Mouse (Mus musculus) spleen, adult 18-20 months (tissue): ENCODE data around the gene Mtmr1.

Experiments used
- DNase-seq, 2 experiments: peaks; one replicate each; pipeline ENCODE4 v3.0.0; 2022; ENCODE audit warnings: mixed read lengths in 2 of 2

Mtmr1 gene

GRCm38 (mm10) chrX:71364554-71364991, at the start of gene Mtmr1:
TSS of gene Mtmr1 (plus strand) at chrX:71364760.
- DNase-seq: peak; percentile 75 to 81

- peak in 1 of 2 experiments; percentile 4 for DNase-seq
Measured at GRCm38 (mm10) chrX:71352033-71352432, 12.5 kb upstream of the Mtmr1 start.

- DNase-seq: no peak
Measured at GRCm38 (mm10) chrX:71355331-71355730, 9.2 kb upstream of the Mtmr1 start.

- DNase-seq: peak in 1 of 2 experiments; percentile 5
Measured at GRCm38 (mm10) chrX:71361793-71362192, 2.8 kb upstream of the Mtmr1 start.

DNA sequence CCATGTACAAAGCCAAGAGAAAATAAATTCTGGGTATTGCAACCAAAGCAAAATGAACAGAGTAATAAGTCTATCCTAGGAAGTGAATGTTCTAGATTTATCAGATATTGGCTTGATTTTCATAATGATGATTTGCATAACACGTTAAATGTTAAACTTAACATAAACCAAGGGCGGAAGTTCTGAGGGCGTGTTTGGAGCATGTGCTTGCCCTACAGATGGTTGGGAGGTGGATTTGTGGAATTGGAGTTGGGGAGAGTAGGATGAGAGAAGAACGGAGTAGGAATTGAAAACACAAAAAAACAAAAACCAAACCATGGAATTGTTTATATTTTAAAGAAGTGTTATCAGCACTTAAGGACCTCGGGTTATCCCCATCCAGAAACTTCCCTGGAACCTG, 498 bp upstream of the Mtmr1 start:
- no peak for DNase-seq

- no peak for DNase-seq
Measured at GRCm38 (mm10) chrX:71365011-71365410, 451 bp downstream of the Mtmr1 start.

DNA sequence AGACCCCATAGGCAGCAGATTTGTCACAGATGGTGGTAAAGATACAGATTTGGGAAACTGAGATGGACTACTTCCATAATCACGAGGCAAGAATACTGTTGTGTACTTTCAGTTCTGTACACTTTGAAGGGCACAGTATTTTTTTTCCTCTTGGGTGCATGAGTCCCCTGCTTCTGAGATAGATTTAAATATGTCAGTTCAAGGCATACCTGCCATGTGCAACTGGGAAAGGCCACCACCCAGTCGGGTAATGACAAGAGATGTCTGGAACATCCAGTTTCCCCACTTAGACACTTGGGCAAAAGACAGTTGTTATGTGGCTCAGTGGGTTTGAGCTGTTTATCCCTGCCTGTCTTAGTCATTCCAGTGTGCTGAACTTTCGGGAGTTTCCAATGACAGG, 950 bp downstream of the Mtmr1 start:
- no peak for DNase-seq

- no peak for DNase-seq
Measured at GRCm38 (mm10) chrX:71366973-71367372, 2.4 kb downstream of the Mtmr1 start.

GRCm38 (mm10) chrX:71376781-71377180, 12.2 kb downstream of the Mtmr1 start:
- no peak for DNase-seq

- DNase-seq: no peak
Measured at GRCm38 (mm10) chrX:71378435-71378834, 13.9 kb downstream of the Mtmr1 start.

DNA sequence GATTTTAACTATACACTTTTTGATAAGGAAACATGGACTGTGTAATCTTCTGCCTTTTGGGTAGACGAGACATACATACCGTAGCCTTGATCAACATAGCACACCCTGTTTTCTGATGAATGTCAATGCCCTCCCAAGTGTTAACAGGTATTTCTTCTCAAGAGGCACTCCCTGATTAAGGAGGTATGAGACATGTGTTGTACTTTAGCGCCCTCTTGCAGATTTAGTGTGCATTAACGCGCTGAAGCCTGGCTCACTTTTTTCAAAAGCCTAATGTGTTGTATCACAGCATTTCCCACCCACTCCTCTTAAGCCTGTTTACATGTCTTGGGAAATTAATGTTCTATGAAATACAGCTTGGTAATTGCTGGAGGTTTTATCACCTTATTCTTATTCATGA, 17.0 kb downstream of the Mtmr1 start:
- peak in 1 of 2 experiments; percentile 17 for DNase-seq

DNA sequence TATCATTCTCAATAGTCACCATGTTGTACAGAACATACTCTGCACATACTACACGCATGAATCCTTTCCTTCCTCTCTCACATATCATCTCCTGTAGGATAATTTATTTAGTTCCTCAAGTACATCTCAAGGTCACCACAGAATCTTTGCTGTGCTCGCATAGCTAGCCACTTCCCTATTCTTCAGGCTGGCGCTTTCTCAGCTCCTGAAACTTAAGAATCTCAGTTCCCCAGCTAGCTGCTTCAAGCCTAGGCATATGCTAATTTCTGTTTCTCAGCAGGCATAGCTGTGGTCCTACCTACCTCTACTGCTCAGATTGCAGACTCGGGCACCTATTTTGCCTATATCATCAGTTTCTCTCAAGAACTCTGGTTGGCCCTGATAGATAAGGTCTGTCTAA, 31.8 kb downstream of the Mtmr1 start:
- no peak for DNase-seq

DNA sequence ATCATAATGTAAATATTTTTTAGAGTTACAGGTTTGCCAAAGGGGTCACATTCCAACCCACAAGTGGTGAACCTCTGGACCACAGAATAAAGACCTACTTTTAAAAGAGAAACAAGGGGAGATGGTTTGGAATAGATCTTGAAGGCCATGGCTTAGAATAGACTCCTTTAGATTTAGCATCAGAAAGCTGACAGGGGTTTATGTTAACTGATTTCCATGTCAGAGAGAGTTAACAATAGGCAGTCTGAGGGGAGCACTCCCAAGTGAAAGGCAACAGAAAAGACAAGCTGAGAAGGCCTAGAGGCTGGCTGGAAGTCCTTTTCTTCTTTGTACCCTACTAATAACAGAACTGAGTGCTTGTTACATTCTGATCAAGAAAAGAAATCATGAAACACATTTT, 41.7 kb downstream of the Mtmr1 start:
- DNase-seq: no peak

DNA sequence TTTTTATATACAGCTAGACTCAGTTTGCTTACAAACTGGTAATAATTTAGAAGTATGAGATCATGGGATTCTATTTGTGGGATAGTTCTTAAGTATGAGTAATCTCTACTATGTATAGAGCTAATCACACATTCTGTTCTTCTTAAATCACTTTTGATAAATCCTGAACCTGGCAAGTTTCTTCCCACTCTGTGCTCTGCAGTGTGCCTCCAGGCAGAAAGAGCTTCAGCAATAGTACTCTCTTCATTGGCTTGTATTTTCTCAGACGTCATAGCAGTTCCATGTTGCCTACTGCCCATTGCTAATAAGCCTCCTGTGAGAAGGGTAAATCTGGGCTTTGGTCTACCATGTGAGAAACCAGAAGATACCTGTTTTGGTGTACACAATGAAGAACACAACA, 43.8 kb downstream of the Mtmr1 start:
- DNase-seq: no peak

- no peak for DNase-seq
Measured at GRCm38 (mm10) chrX:71412776-71413175, 48.2 kb downstream of the Mtmr1 start.

DNA sequence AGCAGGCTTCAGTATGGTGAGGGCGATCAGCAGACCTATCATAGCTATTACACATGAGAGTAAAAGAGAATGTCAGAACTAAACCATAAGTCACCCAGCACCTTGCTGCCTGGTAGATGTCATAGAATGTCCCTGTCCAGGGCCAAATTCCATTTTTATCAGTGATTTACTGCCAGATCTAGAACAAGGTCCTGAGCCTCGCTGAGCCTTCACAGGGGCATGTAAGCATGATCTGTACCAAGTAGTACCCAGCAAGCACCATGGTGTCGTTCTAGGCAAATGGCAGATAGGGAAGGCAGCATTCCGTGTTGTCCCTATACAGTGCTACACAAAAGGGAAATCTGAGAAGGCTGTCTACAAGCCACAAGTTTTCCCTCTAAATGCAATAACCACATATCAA, 49.1 kb downstream of the Mtmr1 start:
- no peak for DNase-seq

GRCm38 (mm10) chrX:71424852-71425251, 60.3 kb downstream of the Mtmr1 start:
- no peak for DNase-seq

DNA sequence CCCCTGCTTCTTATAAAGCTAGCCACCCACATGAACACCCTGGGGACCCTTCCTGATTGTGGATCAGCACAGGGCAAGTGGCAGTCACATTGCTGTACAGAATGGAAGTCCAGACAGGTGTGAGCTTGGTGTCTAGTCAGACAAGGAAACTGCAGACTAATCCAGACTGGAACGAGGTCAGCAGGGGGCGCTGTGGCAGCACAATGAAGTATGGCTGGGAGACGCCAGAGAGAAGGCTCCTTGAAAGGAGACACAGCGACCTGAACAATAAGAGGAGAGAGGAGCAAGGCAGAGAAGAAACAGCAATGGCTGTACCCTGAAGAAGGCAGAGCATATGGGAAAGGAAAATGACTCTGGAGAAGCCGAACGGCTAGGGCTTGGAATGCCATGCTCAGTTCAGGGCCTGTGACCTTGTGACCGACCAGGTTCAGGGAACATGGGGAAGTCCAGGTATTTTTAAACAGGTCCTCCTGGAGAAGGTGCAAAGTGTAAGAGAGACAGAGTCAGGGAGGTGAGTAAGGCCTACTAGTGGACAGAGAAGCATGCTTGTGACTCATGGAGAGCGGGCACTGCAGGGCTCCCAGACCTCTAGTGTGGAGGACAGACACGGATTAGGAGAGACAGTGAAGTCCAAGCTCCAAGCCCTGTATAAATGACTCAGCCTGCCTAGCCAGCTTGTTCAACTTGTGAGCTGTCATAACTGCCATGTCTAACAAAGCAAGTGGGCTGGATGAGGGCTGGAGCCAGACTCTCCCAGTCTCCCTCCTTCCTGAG, 61.4 kb downstream of the Mtmr1 start:
- peak; percentile 21 to 70 for DNase-seq

GRCm38 (mm10) chrX:71427491-71427890, 62.9 kb downstream of the Mtmr1 start:
- DNase-seq: no peak

DNA sequence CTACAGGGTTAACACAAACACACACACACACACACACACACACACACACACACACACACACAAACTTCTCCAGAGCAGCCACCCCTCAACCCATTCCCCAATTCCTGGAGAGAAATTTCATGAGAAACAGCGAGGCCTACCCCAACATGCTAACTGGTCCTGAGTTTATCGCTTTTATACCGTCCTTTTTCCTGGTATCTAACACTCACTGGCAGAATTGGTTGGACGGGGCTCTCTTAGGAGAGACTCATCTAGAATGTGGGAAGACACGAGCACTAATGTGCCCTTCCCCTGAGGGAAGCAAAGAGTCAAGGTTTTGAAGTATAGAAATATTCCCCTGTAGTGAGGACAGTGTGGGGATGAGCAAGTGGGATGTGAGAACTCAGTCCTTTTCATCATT, 66.3 kb downstream of the Mtmr1 start:
- no peak for DNase-seq

DNA sequence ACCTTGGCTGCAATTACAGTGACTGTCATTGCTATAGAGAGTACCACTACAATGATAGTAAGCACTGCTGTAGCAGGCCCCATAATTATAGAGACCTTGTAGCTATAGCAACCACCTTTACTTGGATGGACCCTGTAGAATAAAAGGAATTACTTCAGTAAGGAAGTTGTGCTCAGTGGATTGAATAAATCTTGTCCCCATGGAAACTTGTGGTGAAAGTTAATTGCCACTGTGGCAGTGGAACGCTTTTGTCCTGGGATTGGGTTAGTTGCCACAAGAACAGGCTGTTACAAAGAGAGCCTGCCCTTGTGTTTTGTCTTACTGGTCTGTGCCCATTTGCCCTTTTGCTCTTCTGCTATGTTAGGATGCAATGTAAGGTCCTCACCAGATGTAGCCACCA, 69.9 kb downstream of the Mtmr1 start:
- no peak for DNase-seq

DNA sequence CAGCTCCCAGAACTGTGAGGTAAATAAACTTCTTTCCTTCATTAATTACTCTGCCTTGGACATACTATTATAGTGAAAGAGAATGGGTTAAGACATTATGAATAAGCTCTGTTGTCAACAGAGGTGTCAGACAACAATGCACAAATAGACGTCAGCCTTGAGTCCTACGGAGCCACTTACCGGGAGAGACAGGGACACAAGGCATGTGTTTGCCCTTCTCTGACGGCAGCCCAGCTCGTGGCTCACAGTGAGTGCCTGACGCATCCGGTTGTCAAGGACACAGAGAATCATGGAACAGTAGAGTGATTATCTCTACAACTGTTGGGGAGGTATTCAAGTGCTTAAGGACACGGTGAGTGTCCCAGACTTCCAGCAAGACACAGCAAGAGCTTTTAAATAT, 70.3 kb downstream of the Mtmr1 start:
- DNase-seq: no peak

GRCm38 (mm10) chrX:71435542-71435941, 71.0 kb downstream of the Mtmr1 start:
- DNase-seq: no peak

GRCm38 (mm10) chrX:71439473-71439872, 74.9 kb downstream of the Mtmr1 start:
- DNase-seq: no peak

DNA sequence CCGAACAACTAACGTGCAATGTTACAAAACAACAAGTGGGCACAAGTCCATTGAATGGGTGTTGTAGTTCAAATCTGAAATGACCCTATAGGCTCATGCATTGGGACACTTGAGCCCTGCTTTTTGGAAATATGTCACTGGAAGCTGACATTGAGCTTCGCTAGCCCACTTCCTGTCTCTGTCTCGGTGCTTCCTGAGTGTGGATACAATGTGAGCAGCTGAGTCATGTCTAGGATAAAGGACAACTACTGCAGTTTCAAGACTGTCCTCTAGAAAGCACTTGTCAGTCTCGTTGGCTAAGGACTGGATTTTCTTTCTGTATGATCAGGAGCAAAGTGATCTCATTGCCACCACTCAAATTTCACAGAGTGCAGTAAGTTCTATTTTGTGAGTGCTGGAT, 78.4 kb downstream of the Mtmr1 start:
- no peak for DNase-seq
